Mouse (Mus musculus): ENCODE data around the gene Zfp367. TPM values are rescaled to one million over a fixed set of nuclear protein-coding genes. Genes with fewer than 3 reads are reported as not detected.

Zfp367 gene
- polyA plus RNA-seq, 1 experiment from 2014 or later, result 23.0 TPM

DNA sequence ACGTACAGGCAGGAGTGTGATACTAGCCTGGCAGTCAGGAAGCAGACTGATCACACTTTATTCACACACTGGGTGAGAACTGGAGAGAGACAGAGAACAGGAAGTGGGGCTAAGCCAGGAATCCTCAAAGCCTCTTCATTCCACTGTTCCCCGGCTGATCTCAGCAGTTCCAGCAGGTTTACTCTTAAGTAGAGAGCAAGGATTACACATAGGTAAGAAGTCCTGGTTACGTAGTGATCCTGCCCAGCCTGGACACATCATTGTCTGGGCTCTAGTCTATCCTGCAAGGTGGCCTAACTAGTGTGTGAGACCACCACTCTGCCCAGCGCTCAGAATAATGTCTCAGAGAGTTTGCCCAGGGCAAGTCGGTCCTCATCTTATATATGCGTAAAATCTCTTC, 60.2 kb downstream of the Zfp367 start:
- Histone ChIP-seq H3K27ac (replicated peaks; ENCODE audit: low read depth, low read length) (no peak overlapping the region), H3K27me3 (replicated peaks; ENCODE audit: control insufficient read depth, insufficient read depth, low read length) (no peaks in the 10 kb centered on the region), H3K9ac (ENCODE audit: low read depth, low read length) (no peak overlapping the region), H3K36me3 (ENCODE audit: control insufficient read depth, insufficient read depth, low read length) (no peaks in the 10 kb centered on the region), H3K9me3 (ENCODE audit: control insufficient read depth, low read length) (no peaks in the 10 kb centered on the region), H3K4me1 (ENCODE audit: control insufficient read depth, insufficient read depth, low read length) (no peaks in the 10 kb centered on the region), H3K4me2 (ENCODE audit: low read depth, low read length) (no peak overlapping the region), H3K4me3 (ENCODE audit: low read depth, low read length) (no peak overlapping the region)
- DNase-seq (ENCODE audit: low spot score), result no peak
- ATAC-seq (ENCODE audit: low read depth), result no peak
- 61% methylated on average over 6 of the region's 6 CpGs for WGBS

DNA sequence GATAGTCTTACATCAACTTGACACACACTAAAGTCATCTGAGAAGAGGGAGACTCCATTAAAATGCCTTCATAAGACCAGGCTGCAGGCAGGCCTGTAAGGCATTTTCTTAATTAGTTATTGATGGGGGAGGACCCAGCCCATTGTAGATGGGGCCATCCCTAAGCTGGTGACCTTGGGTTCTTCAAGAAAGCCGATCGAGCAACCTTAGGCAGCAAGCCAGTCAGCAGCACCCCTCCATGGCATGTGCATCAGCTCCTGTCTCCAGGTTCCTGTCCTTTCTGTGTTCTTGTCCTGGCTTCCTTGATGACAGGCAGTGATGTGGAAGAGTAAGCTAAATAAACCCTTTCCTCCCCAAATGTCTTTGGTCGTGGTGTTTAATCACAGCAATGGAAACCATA, 60.9 kb downstream of the Zfp367 start:
- DNase-seq (ENCODE audit: low spot score) (no peak), ATAC-seq (ENCODE audit: low read depth) (no peak)
- H3K27ac ChIP-seq (replicated peaks; ENCODE audit: low read depth, low read length), result no peak overlapping the region
- no peak overlapping the region for H3K9ac ChIP-seq (ENCODE audit: low read depth, low read length)
- H3K4me1 ChIP-seq (ENCODE audit: control insufficient read depth, insufficient read depth, low read length), result no peaks in the 10 kb centered on the region
- no peaks in the 10 kb centered on the region for H3K27me3 ChIP-seq (replicated peaks; ENCODE audit: control insufficient read depth, insufficient read depth, low read length)
- H3K4me3 ChIP-seq (ENCODE audit: low read depth, low read length), result no peak overlapping the region
- no peak overlapping the region for H3K4me2 ChIP-seq (ENCODE audit: low read depth, low read length)
- H3K36me3 ChIP-seq (ENCODE audit: control insufficient read depth, insufficient read depth, low read length), result no peaks in the 10 kb centered on the region
- WGBS, result 58% methylated on average over 3 of the region's 3 CpGs
- no peaks in the 10 kb centered on the region for H3K9me3 ChIP-seq (ENCODE audit: control insufficient read depth, low read length)

DNA sequence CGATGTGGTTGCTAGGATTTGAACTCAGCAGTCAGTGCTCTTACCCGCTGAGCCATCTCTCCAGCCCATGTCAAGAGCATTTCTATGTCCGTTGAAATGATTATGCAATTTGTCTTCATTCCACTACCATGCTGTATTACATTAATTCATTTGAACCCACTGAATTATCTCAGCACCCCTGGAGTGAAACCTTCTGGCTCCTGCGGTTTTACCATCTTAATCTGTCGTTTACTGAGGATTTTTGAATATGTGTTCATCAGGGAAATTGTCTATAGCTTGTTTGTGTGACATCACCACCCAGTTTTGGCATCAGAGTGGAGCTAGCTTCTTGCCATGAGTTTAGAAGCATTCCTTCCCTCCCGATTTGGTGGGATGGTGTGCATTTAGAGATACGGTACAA, 62.0 kb downstream of the Zfp367 start:
- ATAC-seq (ENCODE audit: low read depth), result no peak
- no peaks in the 10 kb centered on the region for H3K36me3 ChIP-seq (ENCODE audit: control insufficient read depth, insufficient read depth, low read length)
- 65% methylated on average over 7 of the region's 7 CpGs for WGBS
- no peak overlapping the region for H3K9ac ChIP-seq (ENCODE audit: low read depth, low read length)
- no peak for DNase-seq (ENCODE audit: low spot score)
- H3K27me3 ChIP-seq (replicated peaks; ENCODE audit: control insufficient read depth, insufficient read depth, low read length), result no peaks in the 10 kb centered on the region
- H3K4me1 ChIP-seq (ENCODE audit: control insufficient read depth, insufficient read depth, low read length), result no peaks in the 10 kb centered on the region
- H3K4me3 ChIP-seq (ENCODE audit: low read depth, low read length), result no peak overlapping the region
- H3K27ac ChIP-seq (replicated peaks; ENCODE audit: low read depth, low read length), result no peak overlapping the region
- H3K4me2 ChIP-seq (ENCODE audit: low read depth, low read length), result no peak overlapping the region
- H3K9me3 ChIP-seq (ENCODE audit: control insufficient read depth, low read length), result no peaks in the 10 kb centered on the region

DNA sequence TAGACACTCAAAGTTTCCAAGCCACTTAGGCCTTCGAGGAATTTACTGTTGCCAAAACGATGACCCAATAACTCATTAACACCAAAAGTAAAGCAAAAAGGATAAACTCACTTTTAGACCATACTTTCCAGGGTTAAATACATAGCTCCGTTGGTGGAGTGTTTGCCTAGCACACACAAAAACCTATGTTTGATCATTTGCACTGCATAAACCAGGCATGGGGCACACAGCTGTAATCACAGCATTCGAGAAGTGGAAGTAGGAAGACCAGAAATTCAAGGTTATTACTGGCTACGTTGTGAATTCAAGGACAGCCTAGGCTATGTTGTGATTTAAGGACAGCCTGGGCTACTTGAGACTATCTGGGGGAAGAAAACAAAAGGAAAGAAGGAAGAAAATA, 62.7 kb downstream of the Zfp367 start:
- Histone ChIP-seq H3K9me3 (ENCODE audit: control insufficient read depth, low read length) (no peaks in the 10 kb centered on the region), H3K27me3 (replicated peaks; ENCODE audit: control insufficient read depth, insufficient read depth, low read length) (no peaks in the 10 kb centered on the region), H3K4me1 (ENCODE audit: control insufficient read depth, insufficient read depth, low read length) (no peaks in the 10 kb centered on the region), H3K4me3 (ENCODE audit: low read depth, low read length) (no peak overlapping the region), H3K9ac (ENCODE audit: low read depth, low read length) (no peak overlapping the region), H3K27ac (replicated peaks; ENCODE audit: low read depth, low read length) (no peak overlapping the region), H3K4me2 (ENCODE audit: low read depth, low read length) (no peak overlapping the region), H3K36me3 (ENCODE audit: control insufficient read depth, insufficient read depth, low read length) (no peaks in the 10 kb centered on the region)
- no peak for DNase-seq (ENCODE audit: low spot score)
- 82% methylated on average over 5 of the region's 5 CpGs for WGBS
- ATAC-seq (ENCODE audit: low read depth), result no peak

DNA sequence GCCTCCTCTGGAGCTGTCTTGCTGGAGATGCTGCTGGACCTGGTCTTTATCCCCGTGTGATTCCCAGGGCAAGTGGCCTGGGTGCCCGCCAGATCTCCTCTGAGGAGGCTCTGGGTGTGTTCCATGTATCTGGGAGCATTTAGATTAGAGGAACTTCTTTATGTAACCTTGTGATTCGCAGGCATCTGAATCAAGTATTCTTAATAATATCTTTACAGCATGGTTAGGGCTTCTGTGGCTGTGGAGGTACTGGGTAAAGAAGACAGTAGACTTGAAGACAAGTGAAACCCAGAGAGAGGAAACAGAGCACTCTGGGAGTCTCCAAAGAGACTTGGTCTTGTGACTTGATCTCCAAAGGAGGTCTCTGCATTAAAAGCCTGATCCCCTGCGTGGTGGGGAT, 63.9 kb downstream of the Zfp367 start, which contains the start of gene Hsd17b3:
Gene Hsd17b3, minus strand, starts transcription at position 101 of the 400 bp plus-strand sequence.
- H3K4me2 ChIP-seq (ENCODE audit: low read depth, low read length), result no peak within 1 kb of the TSS
- H3K9me3 ChIP-seq (ENCODE audit: control insufficient read depth, low read length), result no peaks in the 10 kb centered on the region
- no peaks in the 10 kb centered on the region for H3K36me3 ChIP-seq (ENCODE audit: control insufficient read depth, insufficient read depth, low read length)
- ATAC-seq (ENCODE audit: low read depth), result no peak
- H3K9ac ChIP-seq (ENCODE audit: low read depth, low read length), result no peak within 1 kb of the TSS
- H3K4me3 ChIP-seq (ENCODE audit: low read depth, low read length), result no peak within 1 kb of the TSS
- H3K27ac ChIP-seq (replicated peaks; ENCODE audit: low read depth, low read length), result no peak within 1 kb of the TSS
- 83% methylated on average over 4 of the region's 4 CpGs for WGBS
- no peaks in the 10 kb centered on the region for H3K4me1 ChIP-seq (ENCODE audit: control insufficient read depth, insufficient read depth, low read length)
- no peak for DNase-seq (ENCODE audit: low spot score)
- H3K27me3 ChIP-seq (replicated peaks; ENCODE audit: control insufficient read depth, insufficient read depth, low read length), result no peaks in the 10 kb centered on the region

DNA sequence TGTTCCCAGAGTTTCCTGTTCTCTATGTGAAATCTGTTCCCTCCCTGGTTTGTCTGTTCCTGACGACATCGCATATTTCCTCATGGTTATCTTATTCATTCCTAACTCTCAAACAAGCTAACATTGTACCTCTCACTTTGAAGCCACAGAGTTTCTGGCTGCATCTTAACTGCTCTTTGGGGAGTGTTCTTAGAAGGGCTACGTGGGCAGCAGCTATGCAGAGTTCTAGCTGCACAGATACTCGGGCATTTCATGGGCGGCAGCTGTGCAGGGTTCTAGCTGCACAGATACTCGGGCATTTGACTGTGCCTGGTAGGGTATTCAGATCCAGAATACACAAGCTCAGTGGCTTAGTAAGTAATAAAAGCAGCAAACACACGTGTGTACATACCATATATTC, 64.9 kb downstream of the Zfp367 start:
- Histone ChIP-seq H3K4me1 (ENCODE audit: control insufficient read depth, insufficient read depth, low read length) (no peaks in the 10 kb centered on the region), H3K27ac (replicated peaks; ENCODE audit: low read depth, low read length) (no peak overlapping the region), H3K4me2 (ENCODE audit: low read depth, low read length) (no peak overlapping the region), H3K4me3 (ENCODE audit: low read depth, low read length) (no peak overlapping the region), H3K9ac (ENCODE audit: low read depth, low read length) (no peak overlapping the region), H3K9me3 (ENCODE audit: control insufficient read depth, low read length) (no peaks in the 10 kb centered on the region), H3K36me3 (ENCODE audit: control insufficient read depth, insufficient read depth, low read length) (no peaks in the 10 kb centered on the region), H3K27me3 (replicated peaks; ENCODE audit: control insufficient read depth, insufficient read depth, low read length) (no peaks in the 10 kb centered on the region)
- no peak for ATAC-seq (ENCODE audit: low read depth)
- no peak for DNase-seq (ENCODE audit: low spot score)
- 81% methylated on average over 7 of the region's 7 CpGs for WGBS

DNA sequence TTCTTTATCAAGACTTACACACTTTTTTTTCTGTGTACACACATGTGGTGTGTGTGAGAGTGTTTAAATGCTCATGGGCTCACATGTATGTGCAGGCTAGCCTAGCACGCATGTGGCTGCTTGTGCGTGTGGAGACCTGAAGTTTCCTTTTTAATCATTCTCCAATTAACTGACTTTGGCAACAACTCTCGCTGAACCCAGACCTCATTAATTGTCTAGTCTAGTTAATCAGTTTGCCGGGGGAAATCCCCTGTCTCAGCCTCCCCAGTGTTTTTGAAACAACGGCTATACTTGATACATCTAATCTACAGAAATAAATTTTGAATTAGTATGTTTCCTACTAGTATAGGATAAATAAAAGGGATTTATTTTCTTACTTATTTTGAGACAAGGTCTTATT, 67.0 kb downstream of the Zfp367 start:
- H3K27ac ChIP-seq (replicated peaks; ENCODE audit: low read depth, low read length), result no peak overlapping the region
- no peak for DNase-seq (ENCODE audit: low spot score)
- no peak overlapping the region for H3K4me3 ChIP-seq (ENCODE audit: low read depth, low read length)
- no peaks in the 10 kb centered on the region for H3K36me3 ChIP-seq (ENCODE audit: control insufficient read depth, insufficient read depth, low read length)
- WGBS, result 83% methylated on average over 5 of the region's 5 CpGs
- no peaks in the 10 kb centered on the region for H3K9me3 ChIP-seq (ENCODE audit: control insufficient read depth, low read length)
- no peaks in the 10 kb centered on the region for H3K27me3 ChIP-seq (replicated peaks; ENCODE audit: control insufficient read depth, insufficient read depth, low read length)
- ATAC-seq (ENCODE audit: low read depth), result no peak
- no peak overlapping the region for H3K9ac ChIP-seq (ENCODE audit: low read depth, low read length)
- H3K4me1 ChIP-seq (ENCODE audit: control insufficient read depth, insufficient read depth, low read length), result 0 out of 2 replicates have a peak, but pooled peaks cover 4% of the 10 kb centered on the region
- no peak overlapping the region for H3K4me2 ChIP-seq (ENCODE audit: low read depth, low read length)

DNA sequence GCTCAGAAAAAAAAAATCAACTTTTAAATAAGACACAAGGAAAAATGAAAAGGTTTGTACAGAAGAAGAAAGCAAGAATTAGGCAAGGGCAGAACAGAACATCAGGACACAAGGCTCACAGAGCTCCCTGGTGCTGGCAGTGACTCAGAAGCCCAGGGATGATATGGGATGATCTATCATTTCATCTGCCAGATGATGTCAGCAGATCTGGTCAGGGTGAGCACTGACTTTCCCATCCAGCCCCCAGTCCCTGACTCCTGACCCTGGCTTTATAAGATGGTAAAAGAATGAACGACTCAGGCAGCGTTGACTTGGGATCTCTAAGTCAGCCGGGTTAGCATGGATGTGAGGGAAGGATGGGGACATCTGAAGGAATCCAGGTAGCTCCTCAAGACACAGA, 69.7 kb downstream of the Zfp367 start:
- DNase-seq (ENCODE audit: low spot score) (no peak), ATAC-seq (ENCODE audit: low read depth) (no peak)
- Histone ChIP-seq H3K27me3 (replicated peaks; ENCODE audit: control insufficient read depth, insufficient read depth, low read length) (no peaks in the 10 kb centered on the region), H3K9ac (ENCODE audit: low read depth, low read length) (no peak overlapping the region), H3K9me3 (ENCODE audit: control insufficient read depth, low read length) (no peaks in the 10 kb centered on the region), H3K27ac (replicated peaks; ENCODE audit: low read depth, low read length) (no peak overlapping the region), H3K4me3 (ENCODE audit: low read depth, low read length) (no peak overlapping the region), H3K4me1 (ENCODE audit: control insufficient read depth, insufficient read depth, low read length) (0 out of 2 replicates have a peak, but pooled peaks cover 4% of the 10 kb centered on the region), H3K36me3 (ENCODE audit: control insufficient read depth, insufficient read depth, low read length) (no peaks in the 10 kb centered on the region), H3K4me2 (ENCODE audit: low read depth, low read length) (no peak overlapping the region)
- 77% methylated on average over 3 of the region's 3 CpGs for WGBS

All from embryonic facial prominence, embryonic 14.5 days (tissue).